Mouse (Mus musculus) MN1 (cell line): ENCODE data around the gene Tmem97.
A peak's percentile ranks its signal among the peaks of the same experiment; 100 is the strongest.
"Not testable (repeated sequence)": the region's sequence is repeated elsewhere in the genome, so short reads cannot be mapped to it uniquely, and the experiment has no call there.

Experiments
- DNase-seq: peaks from one replicate; pipeline ENCODE4 v3.0.0-alpha.2; 2016; ENCODE audit warnings: low spot score

The Tmem97 gene

GRCm38 (mm10) chr11:78550168-78551058, at the start of gene Tmem97:
Tmem97 (minus strand) TSS chr11:78550777.
- peak; percentile 96 for DNase-seq

GRCm38 (mm10) chr11:78600051-78600450, 49.5 kb upstream of the Tmem97 start:
- DNase-seq: no peak

- DNase-seq: no peak
Observed at GRCm38 (mm10) chr11:78598763-78599415, 48.3 kb upstream of the Tmem97 start.

- DNase-seq: peak; percentile 63
Observed at GRCm38 (mm10) chr11:78596750-78597149, 46.2 kb upstream of the Tmem97 start.

GRCm38 (mm10) chr11:78595773-78596172, 45.2 kb upstream of the Tmem97 start:
- no peak for DNase-seq

- DNase-seq: peak; percentile 19
Observed at GRCm38 (mm10) chr11:78594271-78594964, 43.8 kb upstream of the Tmem97 start.

- DNase-seq: not testable (repeated sequence)
Observed at GRCm38 (mm10) chr11:78587677-78588076, 37.1 kb upstream of the Tmem97 start.

DNA sequence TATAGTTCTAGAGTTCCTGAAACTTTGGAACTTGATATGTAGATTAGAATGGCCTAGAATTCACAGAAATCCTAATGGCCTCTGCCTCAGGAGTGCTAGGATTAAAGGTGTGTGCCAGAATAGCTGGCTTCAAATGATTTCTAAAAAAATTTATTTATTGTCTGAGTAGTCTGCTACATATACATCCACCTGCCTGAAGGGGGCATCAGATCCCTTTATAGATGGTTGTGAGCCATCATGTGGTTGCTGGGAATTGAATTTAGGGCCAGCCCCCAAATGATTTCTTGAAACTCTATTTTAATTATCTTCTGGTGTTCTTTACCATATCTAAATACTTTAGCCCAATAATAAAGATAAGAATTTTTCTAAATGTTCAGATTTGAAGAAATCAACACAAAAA, 35.5 kb upstream of the Tmem97 start:
- no peak for DNase-seq

DNA sequence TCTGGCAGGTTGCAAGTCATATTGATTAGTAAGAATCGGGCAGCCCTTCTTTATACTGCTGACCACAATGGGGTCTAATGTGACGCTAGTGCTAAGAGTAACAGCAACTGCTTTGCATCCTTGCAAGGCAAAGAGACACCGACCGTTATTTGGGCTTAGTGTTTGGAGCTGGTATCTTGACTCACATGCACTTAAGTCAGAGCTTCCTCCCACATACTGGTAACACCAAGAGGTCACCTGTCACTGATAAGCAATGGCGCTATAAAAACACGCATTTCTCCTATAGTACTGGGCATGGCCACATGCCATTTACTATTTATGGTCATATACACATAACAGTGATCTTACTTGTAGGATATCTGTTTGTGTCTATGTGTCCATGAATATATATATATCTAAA, 32.3 kb upstream of the Tmem97 start:
- no peak for DNase-seq

- no peak for DNase-seq
Observed at GRCm38 (mm10) chr11:78574975-78575374, 24.4 kb upstream of the Tmem97 start.

GRCm38 (mm10) chr11:78574536-78574935, 24.0 kb upstream of the Tmem97 start:
- DNase-seq: no peak

- not testable (repeated sequence) for DNase-seq
Observed at GRCm38 (mm10) chr11:78574031-78574430, 23.5 kb upstream of the Tmem97 start.

- DNase-seq: no peak
Observed at GRCm38 (mm10) chr11:78571854-78572253, 21.3 kb upstream of the Tmem97 start.

DNA sequence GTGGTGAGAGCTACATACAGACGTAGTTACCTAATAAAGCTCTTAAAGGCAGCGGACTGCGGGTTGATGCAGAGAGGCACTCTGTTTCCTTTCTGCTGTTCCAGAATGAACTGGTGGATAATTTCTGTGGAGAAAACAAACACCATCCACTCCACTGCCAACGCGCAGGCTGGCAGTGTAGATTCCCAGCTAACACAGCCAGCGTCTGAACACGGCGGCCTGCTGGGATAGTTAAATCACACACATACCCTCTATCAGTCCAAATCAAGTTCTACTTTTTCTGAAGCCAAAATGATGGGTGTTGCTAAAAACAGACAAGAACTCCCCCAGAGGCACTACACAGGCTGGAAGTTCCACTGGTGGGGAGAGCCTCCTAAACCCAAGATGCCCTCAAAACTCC, 20.9 kb upstream of the Tmem97 start:
- no peak for DNase-seq

DNA sequence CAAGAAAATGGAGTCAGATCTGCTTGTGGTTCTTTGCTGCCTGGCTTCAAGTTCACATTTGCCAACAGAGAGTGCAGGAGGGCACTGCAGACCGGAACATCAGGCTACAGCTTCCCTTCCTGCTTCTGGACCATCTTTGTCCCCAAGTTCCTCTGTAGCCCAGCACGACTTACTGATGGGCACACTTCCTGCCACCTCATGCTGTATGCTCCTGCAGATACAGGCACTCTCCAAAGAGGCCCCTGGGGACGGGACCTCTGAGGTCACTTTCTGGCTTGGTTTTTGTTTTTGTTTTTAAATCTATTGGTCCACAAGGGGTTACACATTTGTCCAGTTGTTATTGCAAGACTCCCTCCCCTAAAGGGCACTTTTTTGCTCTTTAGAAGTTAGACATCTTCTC, 19.2 kb upstream of the Tmem97 start:
- no peak for DNase-seq

DNA sequence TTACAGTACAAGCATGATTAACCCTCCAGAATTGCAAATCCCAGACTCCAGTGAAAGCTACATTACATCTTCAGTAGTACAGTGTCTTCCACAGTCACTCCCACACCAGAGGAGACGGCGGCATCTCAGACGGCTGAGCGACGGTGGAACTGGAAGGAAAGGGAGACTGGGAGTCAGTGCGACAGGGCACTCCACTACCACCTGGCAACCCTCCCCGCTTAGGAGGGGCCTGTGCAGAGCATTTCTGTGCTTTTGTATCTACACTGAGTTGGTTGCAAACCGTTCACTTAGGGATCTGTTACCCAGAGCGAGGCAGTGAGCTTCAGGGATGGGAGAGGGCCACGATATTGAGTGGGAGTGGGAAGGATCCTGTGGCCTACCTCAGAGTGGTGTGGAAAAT, 18.2 kb upstream of the Tmem97 start:
- DNase-seq: no peak

- no peak for DNase-seq
Observed at GRCm38 (mm10) chr11:78567614-78568013, 17.0 kb upstream of the Tmem97 start.

DNA sequence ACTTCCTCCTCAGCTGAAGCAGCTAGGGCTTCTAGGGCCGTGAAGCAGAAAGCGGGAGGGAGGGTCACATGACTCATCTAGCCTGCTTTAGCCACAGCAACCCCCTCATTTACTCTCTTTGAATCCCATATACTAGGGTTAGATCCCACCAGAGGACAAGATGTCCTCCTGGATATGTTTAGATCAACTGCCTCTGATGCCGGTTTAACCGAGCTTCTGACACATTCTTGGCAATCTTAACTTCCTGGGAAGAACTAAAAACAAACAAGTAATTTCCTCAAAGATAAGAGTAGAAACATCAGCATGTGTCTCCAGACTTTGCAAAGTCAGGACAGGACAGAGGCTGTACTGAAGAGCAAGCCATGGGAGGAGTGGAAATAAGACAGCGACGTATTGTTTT, 16.2 kb upstream of the Tmem97 start:
- DNase-seq: no peak

GRCm38 (mm10) chr11:78560447-78560846, 9.9 kb upstream of the Tmem97 start:
- peak; percentile 76 for DNase-seq

DNA sequence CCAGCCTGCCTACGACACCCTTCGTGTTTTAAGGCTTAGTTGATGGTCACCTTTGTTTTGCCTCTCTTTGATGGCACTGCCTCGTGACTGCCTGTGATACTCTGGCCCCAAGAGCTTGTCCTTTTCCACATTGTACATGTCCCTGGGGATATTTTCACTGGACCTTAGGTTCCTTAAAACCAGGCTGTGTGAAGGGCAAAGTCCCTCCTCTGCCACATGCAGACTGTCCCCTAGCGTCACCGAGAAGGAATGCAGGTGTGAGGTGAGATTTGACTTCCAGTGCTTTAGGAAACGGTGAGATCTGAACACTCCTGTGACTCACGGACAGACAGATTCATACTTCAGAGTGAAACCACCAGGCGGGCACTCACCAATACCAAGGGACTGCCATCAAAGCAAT, 6.7 kb upstream of the Tmem97 start:
- no peak for DNase-seq

GRCm38 (mm10) chr11:78556070-78556469, 5.5 kb upstream of the Tmem97 start:
- DNase-seq: no peak

DNA sequence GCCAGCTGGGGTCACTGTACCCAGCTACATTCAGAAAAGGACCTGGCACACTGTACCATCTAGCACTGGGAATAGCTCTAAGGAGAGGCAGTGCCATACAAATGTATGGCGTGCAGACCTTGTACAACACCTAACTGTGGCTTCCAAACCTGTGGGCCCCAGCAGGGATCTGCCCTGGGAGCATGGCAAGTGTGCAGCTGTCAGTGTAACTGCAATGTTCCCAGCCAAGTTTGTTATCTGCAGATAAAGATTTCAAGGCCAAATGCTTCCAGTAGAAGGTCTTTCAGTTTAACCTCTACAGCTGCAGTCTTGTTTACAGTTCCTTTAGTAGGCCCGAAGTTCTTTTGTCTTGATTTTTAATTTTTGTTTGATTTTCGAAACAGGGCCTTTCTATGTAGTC, 5.0 kb upstream of the Tmem97 start:
- no peak for DNase-seq

DNA sequence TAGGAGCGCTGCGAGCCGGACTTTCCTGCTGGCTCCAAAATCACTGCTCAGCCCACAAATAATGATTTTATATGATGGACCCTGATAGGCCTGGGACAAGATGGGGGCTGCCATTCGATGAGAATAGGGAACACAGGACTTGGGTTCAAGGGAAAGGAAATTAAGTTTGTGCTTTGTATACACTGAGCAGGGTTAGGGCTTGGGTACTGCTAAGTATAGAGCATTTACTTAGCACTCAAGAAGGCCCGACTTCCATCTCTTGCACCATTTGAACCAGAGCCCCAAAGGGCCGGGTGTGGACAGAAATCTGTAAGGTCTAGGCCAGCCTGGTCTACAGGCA, 452 bp upstream of the Tmem97 start:
- no peak for DNase-seq
